In the genomic region with DNA sequence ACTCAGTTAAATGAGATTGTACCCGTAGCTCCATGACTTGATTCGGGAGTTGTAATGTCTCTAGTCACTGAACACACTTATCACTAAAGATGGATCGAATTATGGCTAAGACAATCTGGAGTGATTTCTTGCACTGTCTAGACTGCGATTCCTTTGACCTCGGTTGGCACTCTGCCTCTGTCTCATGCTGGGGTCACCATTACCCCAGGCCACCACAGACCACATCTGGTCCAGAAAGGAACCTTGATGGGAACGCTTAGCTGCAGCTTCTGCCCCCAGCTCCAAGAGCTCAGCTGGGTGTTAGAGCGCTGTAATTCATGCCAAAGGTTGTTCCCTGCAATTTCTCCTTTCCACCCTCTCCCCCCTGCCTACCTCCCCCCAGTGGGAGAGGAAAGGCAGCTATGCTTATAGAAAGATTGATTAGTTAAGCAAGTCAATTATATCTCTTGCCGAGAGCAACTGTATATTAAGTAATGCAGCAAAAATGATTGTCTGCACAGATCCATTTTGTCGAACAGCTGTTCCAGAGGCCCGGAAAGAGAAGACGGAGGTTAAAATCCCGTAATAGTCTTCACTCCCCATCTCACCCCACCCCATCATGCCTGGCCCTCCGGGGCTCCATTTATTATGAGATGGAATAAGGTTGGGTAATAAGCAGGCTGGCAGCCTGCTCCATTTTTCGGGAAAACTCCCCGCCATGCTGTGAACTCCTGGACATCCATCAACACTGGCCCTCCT, we compare ENCODE assay signal across 15 mouse cellular contexts.
"Had no signal": no experiment of that assay in that cellular context is flagged by ENCODE, and none has a peak within 500 bp of the region (broad histone marks: within the 10 kb centered on the region; RNA-seq: fewer than 3 reads in every experiment).

No protein-coding gene starts in this region.

- H3K4me2 ChIP-seq: kidney, embryonic 15.5 days; liver, embryonic 11.5 days; liver, embryonic 15.5 days; midbrain, embryonic 12.5 days; neural tube, embryonic 12.5 days had no signal

- DNase-seq: kidney, adult 2 months; kidney, postnatal 14 days; lung, adult 2 months; lung, postnatal 36 days; right cerebral cortex, adult 18-20 months; right cerebral cortex, postnatal 25 days; thymus, postnatal 36 days had no signal

- H3K27ac ChIP-seq: kidney, embryonic 15.5 days; left cerebral cortex, adult 2 months; limb, embryonic 10.5 days; liver, embryonic 15.5 days; midbrain, embryonic 12.5 days; neural tube, embryonic 12.5 days had no signal

- H3K27me3 ChIP-seq: kidney, embryonic 15.5 days; liver, embryonic 15.5 days; midbrain, embryonic 12.5 days; neural tube, embryonic 12.5 days had no signal

- ATAC-seq: lung, postnatal 0 days had no signal

- H3K9ac ChIP-seq: kidney, embryonic 15.5 days; liver, embryonic 15.5 days; midbrain, embryonic 12.5 days; neural tube, embryonic 12.5 days had no signal

- H3K36me3 ChIP-seq: kidney, embryonic 15.5 days; limb, embryonic 10.5 days; liver, embryonic 15.5 days; midbrain, embryonic 12.5 days; neural tube, embryonic 12.5 days had no signal

- H3K4me1 ChIP-seq: kidney, embryonic 15.5 days; liver, embryonic 15.5 days; midbrain, embryonic 12.5 days; neural tube, embryonic 12.5 days had no signal

- H3K9me3 ChIP-seq: kidney, embryonic 15.5 days; limb, embryonic 10.5 days; liver, embryonic 15.5 days; midbrain, embryonic 12.5 days; neural tube, embryonic 12.5 days had no signal

- H3K4me3 ChIP-seq: kidney, embryonic 15.5 days; left cerebral cortex, adult 2 months; limb, embryonic 10.5 days; liver, embryonic 15.5 days; midbrain, embryonic 12.5 days; neural tube, embryonic 12.5 days had no signal
